Mouse (Mus musculus) CH12.LX (cell line): Measurements from ENCODE around the gene Higd1a. TPM values are rescaled to one million over a fixed set of nuclear protein-coding genes. Genes with fewer than 3 reads are reported as not detected.

Experiments
- DNase-seq: peaks from one replicate; pipeline ENCODE4 v3.0.0-alpha.2; 2013; ENCODE audit errors: extremely low read depth
- H3K27ac ChIP-seq: 2 replicates; pipeline ENCODE4 v1.5.1; 2012; ENCODE audit warnings: low read depth, mild to moderate bottlenecking, control low read depth, moderate library complexity; ENCODE audit not compliant: insufficient read depth
- H3K27me3 ChIP-seq: replicated peaks from 2 replicates; pipeline ENCODE3; 2012; ENCODE audit warnings: inconsistent platforms
- H3K36me3 ChIP-seq, 2 experiments: replicated peaks in 1 of 2; 2 replicates each; pipeline versions ENCODE3 to v1.6.1; 2012; ENCODE audit warnings: inconsistent platforms in 1 of 2, low read length in 1 of 2, mild to moderate bottlenecking in 1 of 2, mixed read lengths in 1 of 2, moderate library complexity in 1 of 2; ENCODE audit not compliant: control insufficient read depth in 1 of 2, insufficient read depth in 1 of 2
- H3K4me1 ChIP-seq, 2 experiments: 2 replicates each; pipeline ENCODE4 v1.6.1; 2012; ENCODE audit warnings: inconsistent platforms in 1 of 2, moderate library complexity in 1 of 2; ENCODE audit not compliant: insufficient read depth in 2 of 2, control insufficient read depth in 1 of 2
- H3K4me2 ChIP-seq: 2 replicates; pipeline ENCODE4 v1.6.1; 2012; ENCODE audit warnings: low read depth, mild to moderate bottlenecking, control low read depth; ENCODE audit not compliant: poor library complexity, insufficient read depth, severe bottlenecking
- H3K4me3 ChIP-seq, 3 experiments: fragments of 150-350 bp in 1 of 3; sonication (generic) in 1 of 3; replicated peaks in 1 of 3; 2 replicates each; pipeline versions ENCODE3 to v1.5.1; 2011 to 2012; ENCODE audit warnings: low read depth in 2 of 3, low read length in 2 of 3, mild to moderate bottlenecking in 2 of 3, moderate library complexity in 2 of 3, control low read depth in 1 of 3, improper control_type of control experiment in 1 of 3, inconsistent platforms in 1 of 3, mixed read lengths in 1 of 3; ENCODE audit not compliant: poor library complexity in 1 of 3
- H3K79me2 ChIP-seq: replicated peaks from 2 replicates; pipeline ENCODE4 v1.6.1; 2012; ENCODE audit warnings: mild to moderate bottlenecking, moderate library complexity; ENCODE audit not compliant: control insufficient read depth, poor library complexity, insufficient read depth, severe bottlenecking; ENCODE audit errors: extremely low read depth
- H3K9ac ChIP-seq: 2 replicates; pipeline ENCODE4 v1.6.1; 2012; ENCODE audit warnings: low read depth, mild to moderate bottlenecking, control low read depth, moderate library complexity; ENCODE audit not compliant: insufficient read depth
- H3K9me3 ChIP-seq: replicated peaks from 2 replicates; pipeline ENCODE3; 2012; ENCODE audit warnings: low read length, inconsistent platforms, mixed read lengths
- CHD2 ChIP-seq: IDR thresholded peaks from 2 replicates; pipeline ENCODE4 v1.6.1; 2011; ENCODE audit warnings: low read length, improper control_type of control experiment
- CTCF ChIP-seq, 2 experiments: IDR thresholded peaks in 1 of 2; conservative IDR thresholded peaks in 1 of 2; 2 replicates each; pipeline ENCODE4 v1.5.1; 2011 to 2012; ENCODE audit warnings: low read depth in 2 of 2, low read length in 2 of 2, improper control_type of control experiment in 1 of 2, inconsistent platforms in 1 of 2, mild to moderate bottlenecking in 1 of 2, moderate library complexity in 1 of 2
- ELF1 ChIP-seq: IDR thresholded peaks from 2 replicates; pipeline ENCODE4 v1.6.1; 2014; ENCODE audit warnings: low read depth, mild to moderate bottlenecking, inconsistent platforms, low read length, improper control_type of control experiment
- EP300 ChIP-seq: IDR thresholded peaks from 2 replicates; pipeline ENCODE4 v1.6.1; 2011; ENCODE audit warnings: low read length, improper control_type of control experiment
- ETS1 ChIP-seq: conservative IDR thresholded peaks from 2 replicates; pipeline ENCODE4 v1.6.1; 2012; ENCODE audit warnings: low read depth, mild to moderate bottlenecking, inconsistent platforms, low read length, improper control_type of control experiment, moderate library complexity
- GABPA ChIP-seq: IDR thresholded peaks from 2 replicates; pipeline ENCODE4 v1.6.1; 2012; ENCODE audit warnings: low read depth, low read length, improper control_type of control experiment, inconsistent platforms; ENCODE audit not compliant: insufficient replicate concordance
- HCFC1 ChIP-seq: IDR thresholded peaks from 2 replicates; pipeline ENCODE4 v1.6.1; 2012; ENCODE audit warnings: low read depth, mild to moderate bottlenecking, inconsistent platforms, low read length, improper control_type of control experiment
- IRF4 ChIP-seq: IDR thresholded peaks from 2 replicates; pipeline ENCODE4 v1.6.1; 2014; ENCODE audit warnings: low read depth, mild to moderate bottlenecking, inconsistent platforms, low read length, improper control_type of control experiment
- JUND ChIP-seq: conservative IDR thresholded peaks from 2 replicates; pipeline ENCODE4 v1.6.1; 2011; ENCODE audit warnings: low read depth, low read length, improper control_type of control experiment
- MAFK ChIP-seq: IDR thresholded peaks from 2 replicates; pipeline ENCODE4 v1.6.1; 2011; ENCODE audit warnings: low read length, improper control_type of control experiment; ENCODE audit not compliant: insufficient replicate concordance
- NELFE ChIP-seq: IDR thresholded peaks from 2 replicates; pipeline ENCODE4 v1.6.1; 2011; ENCODE audit warnings: low read depth, low read length, improper control_type of control experiment
- POLR2A ChIP-seq: IDR thresholded peaks from 2 replicates; pipeline ENCODE4 v1.6.1; 2011; ENCODE audit warnings: low read depth, mild to moderate bottlenecking, improper control_type of control experiment, low read length
- SMC3 ChIP-seq: IDR thresholded peaks from 2 replicates; pipeline ENCODE4 v1.6.1; 2011; ENCODE audit warnings: low read depth, low read length, improper control_type of control experiment
- TCF12 ChIP-seq: IDR thresholded peaks from 2 replicates; pipeline ENCODE4 v1.6.1; 2014; ENCODE audit warnings: low read depth, mild to moderate bottlenecking, inconsistent platforms, low read length, improper control_type of control experiment
- UBTF ChIP-seq: IDR thresholded peaks from 2 replicates; pipeline ENCODE4 v1.6.1; 2012; ENCODE audit warnings: low read depth, mild to moderate bottlenecking, inconsistent platforms, low read length, improper control_type of control experiment, moderate library complexity
- USF2 ChIP-seq: conservative IDR thresholded peaks from 2 replicates; pipeline ENCODE4 v1.6.1; 2011; ENCODE audit warnings: low read depth, low read length, improper control_type of control experiment
- ZC3H11A ChIP-seq: IDR thresholded peaks from 2 replicates; pipeline ENCODE4 v1.6.1; 2012; ENCODE audit warnings: low read depth, mild to moderate bottlenecking, inconsistent platforms, low read length, improper control_type of control experiment
- ZKSCAN1 ChIP-seq: IDR thresholded peaks from 2 replicates; pipeline ENCODE4 v1.6.1; 2012; ENCODE audit warnings: low read depth, inconsistent platforms, low read length, improper control_type of control experiment, borderline replicate concordance
- ZNF384 ChIP-seq: IDR thresholded peaks from 2 replicates; pipeline ENCODE4 v1.6.1; 2012; ENCODE audit warnings: low read depth, low read length, improper control_type of control experiment, inconsistent platforms
- dilution Hi-C: fragments of 300-500 bp; cut with MboI; formaldehyde crosslinking; loops from 2 replicates; pipeline ENCODE4 v1.14.3; 2020; ENCODE audit warnings: low sequenced_read_pairs; ENCODE audit not compliant: extremely low pct_unique_long_range_greater_than_20kb, extremely low pct_ligation_motif_present
- in situ Hi-C: fragments of 300-500 bp; cut with MboI; formaldehyde crosslinking; loops from 3 replicates; pipeline ENCODE4 v1.14.3; 2019; ENCODE audit warnings: low sequenced_read_pairs, low pct_ligation_motif_present, low pct_unique_long_range_greater_than_20kb, mixed read lengths
- polyA plus RNA-seq: library from polyadenylated mRNA; unstranded; fragments of >175 nt; gene quantifications from 2 replicates; pipeline ENCODE4 v1.2.1, GENCODE M21; 2012; ENCODE audit warnings: low read depth; ENCODE audit not compliant: insufficient read length
- total RNA-seq, 2 experiments: library from RNA; depleted of rRNA; stranded (reverse); fragments of 300-350 nt in 1 of 2; fragments of >200 nt in 1 of 2; gene quantifications; 2 replicates each; pipeline ENCODE4 v1.2.3; 2012 to 2014

Gene Higd1a
- total and polyA plus RNA-seq, 3 experiments = 75.4 to 132 (median 93.2) TPM

GRCm38 (mm10) chr9:121819073-121819770, 38.9 kb downstream of the Higd1a start:
- TF ChIP-seq ZC3H11A (no peak), USF2 (no peak), UBTF (no peak), HCFC1 (no peak), SMC3 (no peak), MAFK (no peak), IRF4 (no peak), ELF1 (no peak), NELFE (no peak), GABPA (no peak), ETS1 (no peak), CTCF (conservative IDR thresholded peaks at IDR 0.05 in 1 of 2, IDR thresholded peaks at IDR 0.05 in 1 of 2; ENCODE audit: low read depth in 2 of 2, low read length in 2 of 2) (no peak), EP300 (no peak), ZKSCAN1 (no peak), TCF12 (no peak), CHD2 (no peak)
- TF ChIP-seq, all 38 proteins: peak for 0
- Histone ChIP-seq H3K4me3 (no peak overlapping the region), H3K79me2 (no peaks in the 10 kb centered on the region), H3K9ac (no peak overlapping the region), H3K36me3 (no peaks in the 10 kb centered on the region), H3K9me3 (no peaks in the 10 kb centered on the region), H3K4me2 (no peak overlapping the region), H3K27me3 (peaks cover 73% of the 10 kb centered on the region), H3K4me1 (0 out of 4 replicates have a peak, but pooled peaks cover 0 to 2% of the 10 kb centered on the region in 2 experiments), H3K27ac (no peak overlapping the region)
- dilution Hi-C loops (no loop called here), in situ Hi-C loops (no loop called here)
- DNase-seq = no peak

GRCm38 (mm10) chr9:121815183-121815582, 43.0 kb downstream of the Higd1a start:
- H3K27me3 ChIP-seq = peaks cover 80% of the 10 kb centered on the region
- dilution Hi-C loops = no loop called here
- H3K4me3 ChIP-seq = no peak overlapping the region
- TF ChIP-seq ZNF384 (no peak), GABPA (no peak), JUND (peak; percentile 53; the same call in 1 of the 2 replicates), POLR2A (no peak)
- no peaks in the 10 kb centered on the region for H3K36me3 ChIP-seq
- DNase-seq = no peak
- H3K9ac ChIP-seq = no peak overlapping the region
- no peaks in the 10 kb centered on the region for H3K79me2 ChIP-seq
- in situ Hi-C loops = no loop called here
- no peak overlapping the region for H3K27ac ChIP-seq
- no peak overlapping the region; the same call in 1 of the 2 replicates for H3K4me2 ChIP-seq
- no peaks in the 10 kb centered on the region for H3K9me3 ChIP-seq
- 0 out of 4 replicates have a peak, but pooled peaks cover 0 to 2% of the 10 kb centered on the region in 2 experiments for H3K4me1 ChIP-seq
